Mouse (Mus musculus) kidney, adult 2 months (tissue): ENCODE measurements around the gene Tnrc18. TPM values are rescaled to one million over a fixed set of nuclear protein-coding genes. Genes with fewer than 3 reads are reported as not detected.
A peak's percentile ranks its signal among the peaks of the same experiment; 100 is the strongest.

ENCODE experiments used
- DNase-seq: peaks from one replicate; pipeline ENCODE4 v3.0.0; 2021
- H3K27ac ChIP-seq: fragments of 200-500 bp; 2 replicates; pipeline ENCODE4 v1.5.1; 2012; ENCODE audit warnings: low read depth, low read length, control low read depth, inconsistent platforms; ENCODE audit not compliant: insufficient read depth
- H3K27me3 ChIP-seq: fragments of 200-500 bp; replicated peaks from 2 replicates; pipeline ENCODE4 v1.6.1; 2012; ENCODE audit warnings: mild to moderate bottlenecking, moderate library complexity, low read length, inconsistent platforms; ENCODE audit not compliant: control insufficient read depth, insufficient read depth
- H3K36me3 ChIP-seq: fragments of 200-500 bp; 2 replicates; pipeline ENCODE4 v1.6.1; 2012; ENCODE audit warnings: mild to moderate bottlenecking, moderate library complexity, low read length, inconsistent platforms; ENCODE audit not compliant: control insufficient read depth, insufficient read depth
- H3K4me1 ChIP-seq: fragments of 200-500 bp; 2 replicates; pipeline ENCODE4 v1.6.1; 2011; ENCODE audit warnings: low read length; ENCODE audit not compliant: control insufficient read depth, insufficient read depth
- H3K4me3 ChIP-seq: fragments of 200-500 bp; 2 replicates; pipeline ENCODE4 v1.5.1; 2011; ENCODE audit warnings: mild to moderate bottlenecking, low read depth, low read length, control low read depth; ENCODE audit not compliant: insufficient read depth
- CTCF ChIP-seq: fragments of 200-500 bp; conservative IDR thresholded peaks from 2 replicates; pipeline ENCODE4 v1.5.1; 2011; ENCODE audit warnings: low read depth, mild to moderate bottlenecking, control low read depth, low read length, moderate library complexity, mixed read lengths; ENCODE audit not compliant: insufficient read depth, insufficient read length
- POLR2A ChIP-seq: fragments of 200-500 bp; IDR thresholded peaks from one replicate; pipeline ENCODE4 v1.6.1; 2011; ENCODE audit warnings: low read depth, low read length, control low read depth
- WGBS: fragments of 180-500 bp; shearing (Covaris S2); methylation state at CpG from one replicate; pipeline ENCODE4 v1.1.7; 2018; 5-methylcytosine and 5-hydroxymethylcytosine counted together
- polyA plus RNA-seq: library from polyadenylated mRNA; depleted of rRNA; stranded (reverse); fragments of >200 nt; gene quantifications from 2 replicates; pipeline ENCODE4 v1.2.3, GENCODE M21; 2012

Gene Tnrc18
- polyA plus RNA-seq, 1 experiment, result 32.1 TPM

GRCm38 (mm10) chr5:142782459-142783141, 34.9 kb downstream of the Tnrc18 start:
- no peak for TF ChIP-seq CTCF
- TF ChIP-seq POLR2A, result no peak
- H3K27me3 ChIP-seq, result no peaks in the 10 kb centered on the region
- 50% methylated on average over 8 of the region's 8 CpGs for WGBS
- DNase-seq, result peak; percentile 55
- H3K4me3 ChIP-seq, result no peak overlapping the region
- H3K27ac ChIP-seq, result no peak overlapping the region
- H3K36me3 ChIP-seq, result peaks cover 5% of the 10 kb centered on the region
- no peaks in the 10 kb centered on the region for H3K4me1 ChIP-seq

GRCm38 (mm10) chr5:142780579-142780978, 36.9 kb downstream of the Tnrc18 start:
- no peak overlapping the region for H3K4me3 ChIP-seq
- no peaks in the 10 kb centered on the region for H3K36me3 ChIP-seq
- TF ChIP-seq POLR2A (no peak), CTCF (no peak)
- 67% methylated on average over 5 of the region's 5 CpGs for WGBS
- H3K27ac ChIP-seq, result no peak overlapping the region
- H3K4me1 ChIP-seq, result no peaks in the 10 kb centered on the region
- no peak for DNase-seq
- no peaks in the 10 kb centered on the region for H3K27me3 ChIP-seq

- no peaks in the 10 kb centered on the region for H3K4me1 ChIP-seq
- H3K27ac ChIP-seq, result no peak overlapping the region
- no peaks in the 10 kb centered on the region for H3K36me3 ChIP-seq
- DNase-seq, result no peak
- H3K27me3 ChIP-seq, result no peaks in the 10 kb centered on the region
- 76% methylated on average over 6 of the region's 6 CpGs for WGBS
- TF ChIP-seq CTCF (no peak), POLR2A (no peak)
- no peak overlapping the region for H3K4me3 ChIP-seq
Observed at GRCm38 (mm10) chr5:142778871-142779270, 38.6 kb downstream of the Tnrc18 start.

- no peaks in the 10 kb centered on the region for H3K36me3 ChIP-seq
- H3K4me3 ChIP-seq, result no peak overlapping the region
- H3K27ac ChIP-seq, result no peak overlapping the region
- 74% methylated on average over 8 of the region's 8 CpGs for WGBS
- H3K4me1 ChIP-seq, result no peaks in the 10 kb centered on the region
- TF ChIP-seq POLR2A (no peak), CTCF (no peak)
- no peak for DNase-seq
- no peaks in the 10 kb centered on the region for H3K27me3 ChIP-seq
Observed at GRCm38 (mm10) chr5:142778135-142778534, 39.3 kb downstream of the Tnrc18 start.

GRCm38 (mm10) chr5:142776080-142776479, 41.4 kb downstream of the Tnrc18 start:
- Histone ChIP-seq H3K27ac (no peak overlapping the region), H3K27me3 (no peaks in the 10 kb centered on the region), H3K4me3 (no peak overlapping the region), H3K4me1 (no peaks in the 10 kb centered on the region), H3K36me3 (peaks cover 2% of the 10 kb centered on the region)
- TF ChIP-seq POLR2A (no peak), CTCF (no peak)
- no peak for DNase-seq
- WGBS, result 79% methylated on average over 13 of the region's 13 CpGs

- no peaks in the 10 kb centered on the region for H3K27me3 ChIP-seq
- peaks cover 2% of the 10 kb centered on the region for H3K36me3 ChIP-seq
- DNase-seq, result no peak
- TF ChIP-seq CTCF, result no peak
- TF ChIP-seq POLR2A, result no peak
- 62% methylated on average over 5 of the region's 5 CpGs for WGBS
- no peaks in the 10 kb centered on the region for H3K4me1 ChIP-seq
- H3K4me3 ChIP-seq, result no peak overlapping the region
- H3K27ac ChIP-seq, result no peak overlapping the region
Observed at GRCm38 (mm10) chr5:142774771-142775170, 42.7 kb downstream of the Tnrc18 start.

GRCm38 (mm10) chr5:142771964-142772363, 45.5 kb downstream of the Tnrc18 start:
- Histone ChIP-seq H3K36me3 (peaks cover 2% of the 10 kb centered on the region), H3K4me1 (peaks cover 3% of the 10 kb centered on the region; the same call in 1 of the 2 replicates), H3K4me3 (no peak overlapping the region), H3K27ac (no peak overlapping the region), H3K27me3 (no peaks in the 10 kb centered on the region)
- DNase-seq, result no peak
- TF ChIP-seq POLR2A, result no peak
- TF ChIP-seq CTCF, result no peak
- WGBS, result 82% methylated on average over 15 of the region's 15 CpGs

GRCm38 (mm10) chr5:142771034-142771433, 46.4 kb downstream of the Tnrc18 start:
- no peaks in the 10 kb centered on the region for H3K27me3 ChIP-seq
- H3K4me3 ChIP-seq, result no peak overlapping the region
- no peak overlapping the region for H3K27ac ChIP-seq
- no peak for TF ChIP-seq CTCF
- TF ChIP-seq POLR2A, result no peak
- WGBS, result 78% methylated on average over 4 of the region's 4 CpGs
- H3K36me3 ChIP-seq, result peaks cover 2% of the 10 kb centered on the region
- peaks cover 3% of the 10 kb centered on the region; the same call in 1 of the 2 replicates for H3K4me1 ChIP-seq
- no peak for DNase-seq
